Mouse (Mus musculus) bone marrow, adult 2 months (tissue): ENCODE results near the gene Thap11.
A peak's percentile ranks its signal among the peaks of the same experiment; 100 is the strongest.

Experiments used
- CTCF ChIP-seq: fragments of 200-500 bp; IDR thresholded peaks from 2 replicates; pipeline ENCODE4 v1.5.1; 2011; ENCODE audit warnings: low read length, control low read depth; ENCODE audit not compliant: control insufficient read depth, insufficient read depth
- POLR2A ChIP-seq: fragments of 200-500 bp; IDR thresholded peaks from 2 replicates; pipeline ENCODE4 v1.6.1; 2011; ENCODE audit warnings: low read depth, mild to moderate bottlenecking, control low read depth, low read length, borderline replicate concordance; ENCODE audit not compliant: control insufficient read depth

DNA sequence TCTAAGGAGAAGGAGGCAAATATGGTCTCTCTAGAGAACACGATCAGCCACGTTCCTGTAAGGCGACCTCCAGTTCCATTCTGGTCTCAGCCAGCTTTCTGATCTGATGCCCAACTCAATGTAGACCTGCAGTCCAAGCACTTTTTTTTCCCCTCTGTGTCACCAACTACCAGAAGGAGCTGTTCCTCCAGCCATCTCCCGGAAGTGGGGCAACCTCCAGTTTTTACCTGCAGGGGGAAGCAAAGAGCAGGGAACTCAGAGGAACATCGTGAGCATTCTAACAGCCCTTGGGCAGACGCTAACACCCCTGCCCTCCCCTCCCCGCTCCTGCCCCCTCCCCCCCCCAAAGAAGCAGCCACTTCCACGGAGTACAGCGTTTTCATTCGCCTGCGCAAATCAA, 19.6 kb upstream of the Thap11 start:
- TF ChIP-seq POLR2A (no peak), CTCF (peak; percentile 80)
